Mouse (Mus musculus) stomach, postnatal 0 days (tissue): ENCODE data around the gene Bsn.

Experiments used
- CTCF ChIP-seq: IDR thresholded peaks from 2 replicates; pipeline ENCODE4 v1.5.1; 2016; ENCODE audit warnings: antibody characterized with exemption, low read depth, mild to moderate bottlenecking, moderate library complexity
- EP300 ChIP-seq: optimal IDR thresholded peaks from 2 replicates; pipeline ENCODE3; 2016; ENCODE audit warnings: antibody characterized with exemption

DNA sequence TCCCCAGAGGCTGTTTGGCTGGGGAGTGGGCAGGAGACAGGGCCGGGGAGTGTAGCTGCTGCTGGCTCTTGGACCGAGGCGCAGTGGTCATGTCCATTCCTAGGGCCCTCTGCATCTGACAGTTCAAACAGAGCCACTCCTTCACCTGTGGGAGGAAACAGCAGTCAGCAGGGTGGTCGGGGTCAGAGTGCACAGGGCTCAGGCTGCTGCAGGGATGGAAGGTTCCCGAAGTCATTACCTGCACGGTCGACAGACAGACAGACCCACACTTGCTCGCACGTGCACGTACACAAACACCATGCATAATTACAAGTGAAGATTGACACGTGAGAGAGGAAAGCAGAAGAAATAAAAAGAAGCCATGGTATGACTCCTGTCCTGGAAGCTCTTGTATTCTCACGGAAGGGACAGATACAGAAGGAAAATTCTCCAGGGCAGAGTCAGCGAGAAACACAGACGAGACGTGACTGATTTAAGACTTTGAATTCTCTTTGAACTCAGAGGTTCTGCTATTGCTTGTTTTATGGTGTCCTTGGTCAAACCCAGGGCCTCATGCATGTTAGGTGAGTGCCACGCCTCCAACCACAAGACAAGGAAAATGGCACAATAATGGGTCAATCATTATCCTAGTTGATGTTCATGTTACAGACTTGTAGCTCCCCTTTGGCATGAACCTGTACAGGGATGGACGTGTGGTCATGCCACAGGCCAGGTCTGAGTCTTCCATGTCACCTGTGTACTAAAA, 63.6 kb downstream of the Bsn start:
- TF ChIP-seq CTCF, result no peak
- TF ChIP-seq EP300, result no peak
